9 mouse cellular contexts compared by ENCODE assay signal in the genomic region with DNA sequence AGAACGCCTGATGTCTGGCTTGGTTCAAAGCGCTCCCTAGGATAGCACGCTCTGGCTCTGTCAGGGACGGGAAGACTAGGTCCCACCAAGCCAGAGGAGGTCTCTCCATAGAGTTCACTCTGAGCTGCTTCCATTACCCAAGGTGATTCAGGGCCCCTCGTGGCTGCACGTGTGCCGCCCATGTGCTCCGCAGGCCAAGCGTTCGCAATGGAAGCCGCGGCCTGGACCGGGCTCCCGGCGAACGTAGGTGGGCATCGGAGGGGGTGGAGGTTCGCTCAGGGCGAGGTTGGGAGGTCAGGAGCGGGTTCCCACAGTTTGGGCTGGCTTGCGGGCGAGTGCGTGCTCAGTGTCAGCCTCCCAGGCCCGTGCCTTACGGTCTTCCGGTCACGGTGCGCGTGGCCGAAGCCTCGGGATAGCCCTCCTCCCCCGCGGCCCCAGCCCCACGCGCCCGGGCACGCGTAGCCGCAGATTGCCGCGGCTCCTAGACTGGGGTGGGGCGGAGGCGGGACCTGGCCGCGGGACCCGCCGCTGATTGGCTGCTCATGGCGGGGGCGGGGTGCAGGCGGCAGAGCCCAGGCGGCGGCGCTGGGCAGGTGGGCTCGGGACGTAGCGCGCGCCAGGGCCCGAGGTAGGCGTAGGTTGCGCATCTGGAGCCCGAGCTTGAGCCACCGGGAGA. TPM values are rescaled to one million over a fixed set of nuclear protein-coding genes. Genes with fewer than 3 reads are reported as not detected.
DNase-seq lines count a peak whose midpoint lies in the region; ATAC-seq and TF ChIP-seq lines count a peak whose summit lies in the region.
"Had no signal": no experiment of that assay in that cellular context is flagged by ENCODE, and none has a peak within 500 bp of the region (broad histone marks: within the 10 kb centered on the region; RNA-seq: fewer than 3 reads in every experiment).

No protein-coding gene starts in this region.

- H3K27ac ChIP-seq in forebrain, embryonic 16.5 days (ENCODE audit: low read length) = no peak overlapping the region
- H3K27ac ChIP-seq in liver, postnatal 0 days (ENCODE audit: low read depth) = no peak overlapping the region
- H3K27ac ChIP-seq in neural tube, embryonic 15.5 days (replicated peaks) = no peak overlapping the region

- H3K36me3 ChIP-seq in forebrain, embryonic 16.5 days (ENCODE audit: control insufficient read depth, insufficient read depth) = no peaks in the 10 kb centered on the region
- H3K36me3 ChIP-seq in liver, postnatal 0 days (replicated peaks; ENCODE audit: insufficient read depth, low read length) = no peaks in the 10 kb centered on the region
- H3K36me3 ChIP-seq in neural tube, embryonic 15.5 days = no peaks in the 10 kb centered on the region

- peak; percentile 56 for ATAC-seq in CD4-positive, CD25-positive, alpha-beta regulatory T cell, adult 4 months
- peak; percentile 97 for ATAC-seq in forebrain, embryonic 16.5 days
- ATAC-seq in liver, postnatal 0 days = peak; percentile 87
- ATAC-seq in neural tube, embryonic 15.5 days (ENCODE audit: low FRiP score) = peak; percentile 96

- no peaks in the 10 kb centered on the region for H3K9me3 ChIP-seq in forebrain, embryonic 16.5 days (ENCODE audit: control insufficient read depth, low read length)
- no peaks in the 10 kb centered on the region for H3K9me3 ChIP-seq in liver, postnatal 0 days (ENCODE audit: low read length)
- no peaks in the 10 kb centered on the region for H3K9me3 ChIP-seq in neural tube, embryonic 15.5 days (replicated peaks)

- no peak for TF ChIP-seq CTCF in liver, postnatal 0 days (IDR thresholded peaks at IDR 0.05; ENCODE audit: low read depth)

- H3K4me1 ChIP-seq in forebrain, embryonic 16.5 days (replicated peaks; ENCODE audit: control insufficient read depth, insufficient read depth, low read length) = peaks cover 12% of the 10 kb centered on the region
- H3K4me1 ChIP-seq in liver, postnatal 0 days (ENCODE audit: insufficient read depth) = peaks cover 9% of the 10 kb centered on the region; the same call in 1 of the 2 replicates
- H3K4me1 ChIP-seq in neural tube, embryonic 15.5 days = peaks cover 24% of the 10 kb centered on the region

- no peak for TF ChIP-seq EP300 in liver, postnatal 0 days (IDR thresholded peaks at IDR 0.05; ENCODE audit: low read depth)

- peak; percentile 90 for DNase-seq in cerebellum, adult 11 months
- DNase-seq in heart, postnatal 25 days (ENCODE audit: low spot score) = peak; percentile 72
- peak; percentile 79 for DNase-seq in layer of hippocampus, adult 11-12 months (ENCODE audit: low spot score)
- peak; percentile 84 for DNase-seq in liver, postnatal 0 days
- DNase-seq in testis, postnatal 10 days (ENCODE audit: low spot score) = peak; percentile 93

- peak overlapping the region; percentile 93 for H3K4me2 ChIP-seq in forebrain, embryonic 16.5 days (ENCODE audit: low read length)
- H3K4me2 ChIP-seq in liver, postnatal 0 days (ENCODE audit: low read depth, low read length) = peak overlapping the region; percentile 83
- peak overlapping the region; percentile 99 for H3K4me2 ChIP-seq in neural tube, embryonic 15.5 days

- peak overlapping the region; percentile 49 for H3K9ac ChIP-seq in forebrain, embryonic 16.5 days (replicated peaks; ENCODE audit: low read depth, low read length)
- H3K9ac ChIP-seq in liver, postnatal 0 days (replicated peaks) = 0 out of 2 replicates have a peak overlapping the region, but pooled peaks have one; percentile 12
- H3K9ac ChIP-seq in neural tube, embryonic 15.5 days (replicated peaks) = peak overlapping the region; percentile 55

- under 1% methylated on average over 62 of the region's 63 CpGs for WGBS in forebrain, embryonic 16.5 days
- 2% methylated on average over 43 of the region's 63 CpGs for WGBS in liver, postnatal 0 days (ENCODE audit: insufficient replicate concordance)
- 1% methylated on average over 52 of the region's 63 CpGs for WGBS in neural tube, embryonic 15.5 days

- H3K4me3 ChIP-seq in forebrain, embryonic 16.5 days (replicated peaks; ENCODE audit: low read length) = peak overlapping the region; percentile 53
- H3K4me3 ChIP-seq in liver, postnatal 0 days (ENCODE audit: low read depth, low read length) = peak overlapping the region; percentile 46
- H3K4me3 ChIP-seq in neural tube, embryonic 15.5 days (replicated peaks) = peak overlapping the region; percentile 63

- peaks cover 31% of the 10 kb centered on the region for H3K27me3 ChIP-seq in forebrain, embryonic 16.5 days (replicated peaks; ENCODE audit: control insufficient read depth, insufficient read depth, low read length)
- peaks cover 56% of the 10 kb centered on the region for H3K27me3 ChIP-seq in liver, postnatal 0 days (ENCODE audit: insufficient read depth, low read length)
- H3K27me3 ChIP-seq in neural tube, embryonic 15.5 days (replicated peaks) = peaks cover 56% of the 10 kb centered on the region

- intact Hi-C loops in heart, postnatal 25 days (cut with DNase I) = no loop called here

RNA-seq across cellular contexts. Expression of a gene that starts 1.0 kb away (rescaled TPM):
- polyA plus RNA-seq in CD4-positive, CD25-positive, alpha-beta regulatory T cell, adult 4 months (2017; shearing (Covaris generic)) = not detected
- polyA plus RNA-seq in forebrain, embryonic 16.5 days (2015; fragmentation: Nextera tagmentation; extraction: Ambion mirVana) = 0.70 and 1.4 TPM in 2 replicates
- 1 to 10 TPM; 3.1 to 3.8 TPM for total RNA-seq in heart, postnatal 25 days (2021)
- 0.09 TPM in 2 replicates for polyA plus RNA-seq in liver, postnatal 0 days (2015; fragmentation: Nextera tagmentation; extraction: Ambion mirVana)
- 2.9 and 4.4 TPM in 2 replicates for polyA plus RNA-seq in neural tube, embryonic 15.5 days (2015; fragmentation: Nextera tagmentation; extraction: Ambion mirVana)
- polyA plus RNA-seq: C2C12 had no signal
